Mouse (Mus musculus): Measurements from ENCODE around the gene Tubb2a.

DNA sequence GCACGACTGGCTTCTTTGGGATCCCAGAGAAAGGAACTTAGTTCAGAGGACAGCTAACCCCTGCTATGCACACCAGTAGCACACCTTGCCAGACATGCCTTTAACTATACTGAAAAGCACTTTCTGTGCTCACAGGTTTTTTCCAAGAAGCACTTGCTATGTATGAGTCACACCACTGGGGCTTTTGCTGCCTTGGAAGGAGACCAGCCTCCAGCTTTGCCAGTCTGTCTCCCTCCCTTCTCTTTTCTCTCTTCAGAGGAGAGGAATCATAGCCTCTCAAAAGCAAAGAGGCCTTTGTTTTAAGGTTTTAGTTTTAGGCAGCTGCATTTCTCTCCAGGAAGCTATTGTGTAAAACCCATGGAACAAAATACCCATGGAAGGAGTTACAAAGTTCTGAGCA lies 11.5 kb downstream of the Tubb2a start:
- TF ChIP-seq CTCF (IDR thresholded peaks at IDR 0.05; ENCODE audit: borderline replicate concordance, insufficient read depth, low read depth, low read length) (no peak), POLR2A (IDR thresholded peaks at IDR 0.05; ENCODE audit: borderline replicate concordance, insufficient read depth, low read length) (no peak)
